Mouse (Mus musculus) induced T-regulatory cell, adult 2 months (primary cell): ENCODE data around the gene Adamts2.
A peak's percentile ranks its signal among the peaks of the same experiment; 100 is the strongest.

Experiments
- DNase-seq: peaks from one replicate; pipeline ENCODE4 v3.0.0-alpha.2; 2012; ENCODE audit warnings: low read depth

The Adamts2 gene

DNA sequence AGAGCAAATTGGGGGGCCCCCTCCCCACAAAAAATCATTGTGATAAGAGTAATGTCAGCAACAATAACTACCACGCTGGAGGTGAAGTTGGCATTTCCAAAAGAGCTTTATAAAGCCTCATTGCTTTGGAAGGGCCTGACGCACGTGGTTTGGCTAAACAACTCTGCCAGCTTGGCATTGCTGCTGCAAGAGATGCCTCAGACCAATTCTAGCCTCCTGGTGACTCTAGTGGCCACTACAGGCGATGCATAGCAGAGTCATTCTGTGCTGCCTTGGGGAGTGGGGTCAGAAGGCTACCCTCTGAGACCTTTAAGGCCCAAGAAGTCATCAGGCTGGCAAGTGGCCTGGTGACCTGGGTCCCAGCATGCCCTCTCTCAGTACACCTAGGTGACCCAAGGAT lies 132.2 kb downstream of the Adamts2 start:
- no peak for DNase-seq

DNA sequence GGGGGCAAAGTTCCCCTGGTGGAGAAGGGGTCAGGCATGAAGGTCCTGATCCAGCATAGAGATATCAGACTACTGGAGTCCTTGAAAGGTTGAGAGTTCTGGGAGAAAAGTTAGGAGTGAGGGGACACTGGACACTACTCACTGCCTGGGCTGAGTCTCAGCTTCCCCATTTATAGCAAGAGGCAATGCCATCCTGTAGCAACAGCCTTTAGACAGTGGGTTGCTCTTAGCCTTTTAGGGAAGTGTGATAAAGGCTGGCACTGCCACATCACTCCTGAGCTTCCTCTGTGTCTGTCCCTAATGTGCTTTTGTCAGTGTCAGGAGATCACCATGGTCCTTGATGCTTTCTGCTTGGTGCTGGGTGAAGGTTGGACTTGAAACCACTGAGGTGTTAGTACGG lies 134.7 kb downstream of the Adamts2 start:
- DNase-seq, result no peak

DNA sequence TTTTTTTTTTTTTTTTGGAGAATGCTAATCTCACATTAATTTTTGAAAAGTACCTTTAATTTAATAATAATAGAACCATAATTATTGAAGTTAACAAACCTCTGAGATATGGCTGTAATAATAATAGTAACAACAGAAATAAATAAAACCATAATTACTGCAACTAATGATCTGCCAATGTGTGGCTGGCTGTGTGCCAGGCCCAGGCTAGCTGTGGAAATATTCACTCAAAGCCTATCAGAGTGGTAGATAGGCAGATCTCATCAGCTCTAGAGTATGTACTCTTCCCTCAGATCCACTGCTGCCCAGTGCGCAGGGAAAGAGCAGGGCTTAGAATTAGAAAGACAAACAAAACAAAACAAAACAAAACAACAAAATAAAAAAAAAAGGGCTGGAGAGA lies 136.6 kb downstream of the Adamts2 start:
- DNase-seq, result no peak

DNA sequence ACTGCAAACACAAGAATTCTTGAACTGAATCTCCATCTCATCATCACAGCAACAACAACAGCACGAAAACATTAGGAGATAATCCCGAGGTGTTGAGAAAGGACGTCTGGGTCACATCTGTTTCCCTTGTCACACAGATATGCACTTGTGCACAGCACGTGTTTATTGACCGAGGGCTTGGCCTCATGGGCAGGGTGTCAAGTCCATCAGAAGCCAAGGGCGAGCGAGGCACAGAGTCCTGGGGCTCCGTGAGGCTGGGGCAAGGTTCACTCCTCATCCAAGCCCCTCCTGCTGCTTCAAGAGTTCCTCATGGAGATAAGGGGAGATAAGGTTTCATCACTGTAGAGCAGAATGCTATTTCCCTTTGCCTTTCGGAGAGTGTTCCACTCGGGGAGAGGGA lies 137.6 kb downstream of the Adamts2 start:
- DNase-seq, result no peak

DNA sequence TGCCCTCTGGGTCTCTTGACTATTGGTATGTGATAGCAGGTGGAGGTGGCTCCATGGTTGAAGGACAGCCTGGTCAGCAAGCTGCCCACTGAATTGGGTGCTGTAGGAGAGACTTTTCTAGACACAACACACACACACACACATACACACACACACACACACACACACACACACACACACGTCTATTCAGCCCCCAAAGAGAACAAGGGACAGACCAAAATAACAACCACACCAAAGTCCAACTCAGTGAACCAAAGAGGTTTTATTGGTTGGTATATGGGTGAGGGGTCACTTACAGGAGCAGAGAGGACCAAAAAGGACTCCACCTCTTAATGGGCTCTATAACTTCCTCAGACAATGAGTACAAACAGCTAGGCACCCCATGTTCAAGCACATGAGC lies 140.3 kb downstream of the Adamts2 start:
- DNase-seq, result no peak

DNA sequence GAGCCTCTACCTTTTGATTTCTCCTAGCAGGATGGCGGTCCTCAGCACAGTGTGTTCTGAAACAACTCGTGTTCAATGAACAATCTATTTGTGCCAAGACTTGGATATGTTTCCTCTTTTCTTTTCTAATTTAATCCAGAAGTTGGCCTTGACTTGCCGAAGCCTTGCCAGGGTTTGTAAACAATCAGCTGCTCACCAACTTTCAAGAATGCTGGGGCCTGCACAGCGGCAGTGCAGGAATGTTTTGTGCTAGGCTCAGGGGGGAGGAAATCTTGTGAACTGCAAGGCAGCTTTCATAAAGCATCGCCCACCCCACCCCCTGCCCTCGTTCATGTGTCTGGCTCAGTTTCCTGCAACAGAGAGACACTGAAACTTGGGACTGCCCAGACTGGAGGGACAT lies 143.1 kb downstream of the Adamts2 start:
- DNase-seq, result no peak

DNA sequence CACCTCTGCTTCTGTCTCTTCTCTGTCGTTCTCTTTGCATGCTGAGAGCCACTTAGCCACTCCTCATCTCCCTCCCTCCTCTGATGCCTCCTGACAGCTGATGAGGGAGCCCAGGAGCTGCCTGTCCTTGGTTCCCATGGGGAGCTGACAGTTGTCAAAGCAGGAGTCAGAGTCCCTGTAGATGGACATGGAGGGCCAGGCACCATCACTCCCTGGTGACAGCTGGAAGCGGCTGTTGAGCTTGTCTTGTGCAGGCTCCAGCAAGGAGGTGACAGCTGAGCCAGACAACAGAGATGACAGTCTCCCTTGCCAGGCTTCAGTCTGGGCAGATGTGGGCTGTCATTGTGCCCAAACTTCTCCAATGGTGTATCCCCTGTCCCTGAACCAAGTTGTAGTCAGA lies 144.6 kb downstream of the Adamts2 start:
- DNase-seq, result no peak

DNA sequence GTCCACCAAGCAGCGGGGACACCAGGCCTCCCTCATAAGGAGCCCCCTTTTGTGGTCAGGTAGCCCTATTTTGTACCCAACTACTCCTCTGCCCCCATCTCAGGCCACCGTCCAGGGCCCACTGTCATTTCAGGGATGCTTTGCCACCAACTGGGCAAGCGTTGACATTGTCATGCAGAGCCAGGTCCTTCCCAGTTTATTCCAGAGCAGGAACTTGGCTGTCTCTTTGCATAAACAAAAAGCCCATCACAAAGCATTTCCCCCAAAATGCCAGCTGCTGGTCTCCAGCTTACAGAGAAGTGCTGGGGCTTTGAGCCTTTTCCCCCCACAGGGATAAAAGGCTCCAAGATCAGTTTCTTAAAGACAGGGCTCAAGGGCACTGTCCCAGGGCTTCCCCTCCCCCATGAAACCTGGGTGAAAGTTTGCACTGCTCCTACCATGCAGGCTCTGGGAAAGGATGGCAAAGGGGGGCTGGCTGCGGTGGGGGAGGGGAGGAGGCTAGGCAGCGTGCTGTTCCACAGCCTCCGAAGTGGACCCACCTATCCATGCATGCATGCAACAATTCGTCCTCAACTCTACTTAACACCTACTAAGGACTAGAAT lies 149.2 kb downstream of the Adamts2 start:
- DNase-seq, result no peak

DNA sequence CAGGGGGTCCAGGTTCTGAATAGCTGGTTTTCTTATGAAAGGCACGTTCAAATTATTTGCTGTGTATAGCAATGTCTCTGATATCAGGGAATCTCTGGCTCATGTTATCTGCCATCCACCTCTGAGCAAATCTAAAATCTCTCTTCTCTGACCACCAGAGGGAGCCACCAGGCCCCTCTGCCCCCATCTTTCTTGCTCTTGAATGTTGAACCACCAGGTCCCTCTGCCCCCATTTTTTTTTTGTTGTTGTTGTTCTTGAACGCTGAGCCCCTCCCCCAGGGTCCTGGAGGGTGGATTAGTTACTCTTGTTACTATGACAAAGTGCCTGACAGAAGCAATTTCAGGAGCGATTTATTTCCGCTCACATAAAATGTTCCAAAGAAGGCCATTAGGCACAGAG lies 155.9 kb downstream of the Adamts2 start:
- DNase-seq, result peak; percentile 6

DNA sequence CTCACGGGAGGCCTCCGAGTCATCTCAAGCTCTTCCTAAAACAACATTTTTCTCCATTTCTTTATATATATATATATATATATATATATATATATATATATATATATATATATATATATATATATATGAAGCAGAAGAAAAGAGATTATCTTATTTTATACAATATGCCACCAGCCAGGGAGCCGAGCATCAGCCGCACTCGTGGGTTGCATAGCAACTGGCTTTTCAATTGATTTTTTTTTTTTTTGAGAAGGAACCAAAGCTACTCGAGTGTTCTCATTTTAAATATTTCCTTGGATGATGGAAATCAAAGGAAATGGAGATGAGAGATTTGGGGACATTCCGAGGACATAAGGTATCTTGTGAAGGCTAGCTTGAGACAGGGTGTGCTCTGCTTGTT lies 164.6 kb downstream of the Adamts2 start:
- DNase-seq, result no peak

DNA sequence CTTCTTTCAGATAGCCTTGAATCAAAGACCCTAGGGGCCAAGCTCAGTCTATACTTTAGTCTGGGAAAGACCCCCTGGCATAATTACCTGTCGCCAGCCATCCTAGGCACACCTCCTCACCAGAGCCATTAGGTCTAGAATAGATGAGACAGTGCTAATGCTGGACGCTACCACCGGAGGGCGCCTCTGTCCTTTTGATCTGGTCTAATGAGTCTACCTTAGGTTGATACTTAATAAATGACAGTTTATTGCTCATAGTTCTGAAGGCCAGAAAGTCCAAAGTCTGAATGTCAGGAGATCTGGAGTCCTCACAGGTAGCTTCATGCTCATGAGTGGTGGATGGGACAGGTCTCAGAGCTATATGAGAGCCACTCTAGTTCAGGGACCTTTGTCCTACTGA lies 165.2 kb downstream of the Adamts2 start:
- peak; percentile 43 for DNase-seq

DNA sequence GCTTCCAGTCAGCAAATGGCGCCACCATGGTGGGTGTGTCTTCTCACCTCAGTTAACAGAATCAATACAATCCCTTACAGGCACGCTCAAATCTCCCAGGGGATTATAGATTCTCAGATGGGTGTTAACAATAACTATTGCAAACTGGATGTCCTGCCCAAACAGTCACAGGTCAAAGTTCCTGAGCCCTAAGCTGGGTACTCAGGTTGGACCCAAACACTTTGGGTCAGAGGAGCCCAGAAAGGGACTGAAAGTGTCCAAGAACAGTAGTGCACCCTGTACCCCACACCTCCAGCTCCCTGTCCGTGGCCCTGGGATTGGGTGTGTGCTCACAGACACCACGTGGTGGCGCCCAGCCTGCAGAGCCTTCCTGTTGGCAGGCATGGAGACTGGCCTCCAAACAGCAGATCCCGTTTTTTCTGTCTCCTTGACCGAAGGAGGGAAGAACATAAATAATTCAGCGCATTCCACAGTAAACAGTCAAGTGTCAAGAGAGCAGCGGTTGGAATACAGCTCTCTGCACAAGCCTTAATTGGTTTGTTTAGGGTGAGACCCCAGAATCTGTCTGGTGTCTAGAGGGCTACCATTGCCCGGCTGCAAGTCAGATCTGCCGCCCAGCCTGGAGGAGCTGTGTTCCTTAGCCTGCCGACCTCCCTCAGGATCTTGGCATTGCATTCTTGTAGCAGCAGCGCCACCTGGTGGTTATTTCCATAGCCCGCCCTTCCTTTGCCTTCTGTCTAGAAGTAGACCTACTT lies 167.3 kb downstream of the Adamts2 start:
- DNase-seq, result peak; percentile 72

DNA sequence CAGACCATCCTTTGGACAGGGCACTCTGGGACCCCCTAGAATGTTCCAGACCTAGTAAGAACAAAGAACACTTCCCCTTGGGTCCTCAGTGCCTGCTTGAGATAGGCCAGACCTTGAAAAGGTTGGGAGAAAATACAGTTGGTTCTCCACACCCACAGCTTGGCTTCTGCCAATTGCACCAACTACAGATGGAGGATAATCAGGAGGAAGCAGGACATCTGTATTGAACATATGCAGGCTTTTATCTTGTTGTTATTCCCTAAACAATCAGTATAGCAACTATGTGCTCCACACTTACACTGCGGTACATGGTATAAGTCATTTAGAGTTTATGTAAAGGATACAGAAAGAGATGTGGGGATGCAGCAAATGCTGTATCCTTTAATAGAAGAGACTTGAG lies 169.1 kb downstream of the Adamts2 start:
- DNase-seq, result no peak

DNA sequence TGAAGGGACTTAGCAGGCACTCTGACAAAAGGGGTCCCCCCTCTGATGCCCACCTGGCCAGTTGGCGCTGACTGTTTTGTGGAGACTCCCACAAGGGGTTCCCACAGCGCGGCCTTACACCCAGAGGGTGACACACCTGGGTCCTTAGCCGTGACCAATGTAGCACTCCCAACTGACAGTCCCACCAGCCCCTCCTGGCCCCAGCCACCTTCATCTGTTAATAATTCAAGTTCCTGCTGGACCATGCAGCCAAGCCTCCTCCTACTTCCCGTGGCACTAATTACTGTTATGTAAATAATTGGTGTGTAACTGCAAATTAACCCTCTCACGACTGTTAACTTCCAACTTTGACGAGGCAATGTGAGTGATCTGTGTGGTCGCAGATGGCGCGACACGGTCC lies 195.8 kb downstream of the Adamts2 start:
- DNase-seq, result no peak

DNA sequence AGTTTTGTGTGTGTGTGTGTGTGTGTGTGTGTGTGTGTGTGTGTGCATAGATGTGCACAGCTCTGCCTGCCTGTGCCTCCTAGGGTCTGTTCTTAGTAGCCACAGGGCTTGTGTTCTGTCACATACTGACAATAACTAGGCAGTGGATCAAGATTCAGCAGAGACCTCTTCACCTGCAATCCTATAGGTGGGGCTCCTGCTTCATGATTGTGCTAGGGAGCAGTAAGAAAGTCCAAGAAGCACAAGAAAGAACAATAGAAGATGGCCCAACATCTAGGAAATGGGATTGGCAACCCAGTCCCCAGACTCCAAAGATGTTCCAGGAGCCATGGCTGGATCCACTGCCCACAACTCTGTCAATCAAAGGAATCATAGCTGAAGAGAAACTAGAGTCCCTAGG lies 197.0 kb downstream of the Adamts2 start:
- DNase-seq, result peak; percentile 14

DNA sequence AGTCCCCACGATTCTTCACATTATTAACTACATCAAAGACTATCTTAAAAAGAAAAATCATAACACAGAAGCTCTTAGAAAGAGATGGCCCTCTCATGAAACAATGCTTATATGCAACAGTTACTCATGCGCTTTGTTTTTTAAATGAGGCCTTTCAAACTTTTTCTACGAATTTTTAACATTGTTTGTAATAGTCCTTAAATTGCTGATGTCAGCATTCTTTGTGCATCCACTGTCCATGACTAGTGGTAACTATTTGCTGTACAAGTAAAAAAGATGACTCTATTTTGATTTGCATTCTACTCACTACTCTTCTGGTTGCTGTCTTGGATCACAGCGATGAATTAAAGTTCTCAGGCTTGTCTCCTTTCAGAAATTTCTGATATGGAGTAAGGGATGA lies 212.3 kb downstream of the Adamts2 start:
- DNase-seq, result no peak

DNA sequence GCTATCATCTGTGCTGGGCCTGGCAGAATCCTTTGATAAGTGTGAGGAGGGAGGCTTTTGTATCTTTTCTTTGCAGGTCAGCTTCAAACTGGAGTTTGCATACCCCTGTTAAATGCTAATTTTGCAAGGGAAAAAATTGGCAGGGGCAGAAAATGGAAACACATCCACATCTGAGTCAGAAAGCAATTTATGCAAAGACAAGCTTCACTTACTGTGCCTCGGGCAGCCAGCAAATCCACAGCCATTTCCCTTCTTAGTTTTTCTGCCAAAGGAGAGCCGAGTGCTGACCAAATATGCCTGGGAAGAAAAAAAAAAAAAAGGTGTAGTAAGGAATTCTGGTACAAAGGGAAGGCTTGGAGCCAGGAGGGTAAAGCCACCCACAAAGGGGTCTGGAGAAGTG lies 224.3 kb downstream of the Adamts2 start:
- no peak for DNase-seq

DNA sequence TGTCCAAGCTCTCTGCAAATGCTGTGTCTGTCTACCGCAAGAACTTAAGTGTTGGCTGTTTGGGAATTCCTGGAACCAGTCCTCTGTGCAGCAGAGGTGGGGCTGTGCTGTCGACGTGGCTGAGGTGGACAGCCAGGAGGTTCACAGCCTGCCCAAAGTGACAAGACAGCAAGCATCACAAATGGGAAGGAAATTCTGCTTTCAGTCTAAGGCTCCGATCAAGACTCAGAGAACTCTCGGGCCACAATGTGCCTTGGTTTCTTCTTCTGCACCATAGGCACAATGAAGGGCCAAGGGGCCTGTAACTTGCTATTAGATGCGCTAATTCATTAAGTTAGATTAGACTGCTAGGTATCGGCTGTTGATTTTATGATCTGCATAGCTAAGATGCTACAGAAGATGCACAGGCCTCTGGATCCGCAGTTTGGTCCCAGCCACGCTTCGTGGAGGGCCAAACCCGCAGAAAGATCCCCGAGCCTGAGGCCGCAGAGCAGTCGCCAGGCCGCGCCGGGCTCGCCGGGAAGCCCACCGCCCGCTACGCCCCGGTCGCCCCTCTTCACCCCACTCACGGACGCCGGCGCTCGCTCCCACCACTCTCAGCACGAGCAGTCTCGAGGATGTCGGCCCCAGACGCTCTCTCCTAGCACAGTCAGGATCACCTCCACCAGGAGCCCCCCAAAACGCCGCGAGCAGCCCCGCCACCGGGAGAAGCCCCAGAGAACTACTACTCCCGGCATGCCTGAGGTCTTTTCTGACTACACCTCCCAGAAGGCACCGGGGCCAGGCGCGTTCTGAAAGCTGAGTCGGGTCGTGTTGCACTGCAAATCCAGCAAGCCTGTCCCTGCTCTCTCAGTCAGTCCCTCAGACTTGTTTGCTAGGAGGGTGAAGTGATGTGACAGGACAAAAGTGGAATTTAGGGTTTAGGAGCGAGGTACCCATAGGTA lies 225.4 kb downstream of the Adamts2 start, which contains the start of gene Zfp354c:
Gene Zfp354c (minus strand): TSS at position 715 of the 944 bp plus-strand sequence.
- DNase-seq, result peak; percentile 77

DNA sequence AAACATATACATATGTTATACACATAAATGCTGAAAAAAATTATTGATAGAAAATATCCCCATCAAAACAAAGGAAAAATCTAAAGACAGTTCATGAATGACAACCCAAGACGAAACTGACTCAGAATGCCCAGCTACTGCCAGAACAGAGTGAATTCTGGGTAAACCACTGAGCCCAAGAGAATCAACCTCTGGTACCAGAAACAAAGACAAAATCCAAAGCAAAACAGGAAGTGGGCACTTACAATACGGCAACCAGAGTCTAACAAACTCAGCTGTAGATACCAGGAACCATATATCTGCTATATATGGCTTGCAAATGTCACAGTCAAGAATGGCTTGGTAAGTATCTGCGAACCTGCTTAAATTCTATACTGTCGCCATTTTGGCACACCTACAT lies 233.8 kb downstream of the Adamts2 start:
- peak; percentile 61 for DNase-seq

DNA sequence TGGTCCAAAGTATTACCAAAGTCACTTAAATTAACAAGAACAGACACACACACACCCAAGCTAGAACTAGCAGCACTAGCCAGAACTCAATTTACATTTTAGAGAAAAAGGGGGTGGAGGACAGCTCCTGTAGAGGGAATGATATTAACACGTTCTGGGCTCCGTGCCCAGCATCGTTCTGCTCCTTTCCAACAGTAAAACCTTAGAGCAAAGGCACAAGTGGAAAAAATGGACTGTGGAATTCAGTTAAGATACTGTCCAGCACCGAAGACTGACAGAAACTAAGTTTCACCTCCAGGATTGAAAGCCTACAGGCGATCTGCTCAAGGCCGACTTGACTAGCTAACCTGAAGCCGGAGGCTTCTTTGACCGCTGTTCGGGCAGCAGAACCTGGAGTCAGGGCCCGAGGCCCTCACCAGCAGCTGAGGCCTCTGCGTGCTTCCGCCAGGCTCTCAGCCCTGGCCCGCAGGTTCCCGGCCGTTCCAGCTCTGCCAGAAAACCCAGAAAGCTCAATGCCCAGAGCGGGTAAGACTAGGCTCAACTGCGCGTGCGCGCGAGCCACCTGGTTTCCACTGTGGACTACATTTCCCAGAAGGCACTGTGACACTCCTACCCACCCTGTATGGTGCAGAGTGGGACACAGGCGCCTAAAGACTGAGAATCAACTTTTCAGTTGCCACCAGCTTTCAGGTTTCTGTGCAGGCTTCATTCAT lies 239.3 kb downstream of the Adamts2 start, which contains the start of gene Zfp879:
Gene Zfp879 (minus strand): TSS at position 530 of the 713 bp plus-strand sequence.
- peak; percentile 78 for DNase-seq

DNA sequence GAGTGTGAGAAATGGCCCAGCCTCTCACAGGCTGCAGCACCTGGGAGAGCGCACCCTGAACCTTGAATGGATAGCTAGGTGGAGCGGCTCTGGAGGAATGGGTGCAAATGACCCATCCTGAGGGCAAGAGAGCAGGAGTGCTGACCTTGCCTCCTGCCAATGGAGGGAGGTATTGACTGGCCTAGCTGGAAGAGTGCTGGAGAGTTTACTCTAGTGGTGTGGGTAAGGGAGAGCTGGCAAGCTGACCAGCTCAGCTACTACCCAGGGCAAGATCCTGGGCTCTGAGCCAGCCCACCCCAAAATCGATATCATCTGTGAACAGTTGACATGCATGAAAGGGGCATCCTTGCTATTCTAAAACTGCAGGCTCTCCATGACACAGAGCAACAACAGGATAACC lies 244.1 kb downstream of the Adamts2 start:
- DNase-seq, result no peak

DNA sequence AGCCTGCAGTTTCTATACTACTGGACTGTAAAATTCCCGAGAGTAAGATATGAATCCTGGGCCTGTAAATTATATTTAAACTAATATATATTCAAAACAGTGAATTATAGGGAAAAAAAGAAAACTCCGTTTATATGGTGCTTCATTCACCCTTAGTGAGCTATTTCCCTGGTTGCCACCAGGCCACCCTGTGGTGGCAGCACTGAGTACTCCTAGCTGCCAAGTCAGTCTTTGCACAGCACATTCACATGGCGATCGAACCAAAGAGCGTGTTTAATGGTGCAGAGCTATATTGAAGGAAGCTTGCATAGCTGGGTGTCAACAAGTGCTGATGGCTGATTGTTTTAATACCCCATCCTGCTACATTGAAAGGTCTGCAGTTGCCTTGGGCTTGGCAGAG lies 245.2 kb downstream of the Adamts2 start:
- DNase-seq, result peak; percentile 14
